Comparison of ENCODE assay signal across 8 mouse cellular contexts in the genomic region with DNA sequence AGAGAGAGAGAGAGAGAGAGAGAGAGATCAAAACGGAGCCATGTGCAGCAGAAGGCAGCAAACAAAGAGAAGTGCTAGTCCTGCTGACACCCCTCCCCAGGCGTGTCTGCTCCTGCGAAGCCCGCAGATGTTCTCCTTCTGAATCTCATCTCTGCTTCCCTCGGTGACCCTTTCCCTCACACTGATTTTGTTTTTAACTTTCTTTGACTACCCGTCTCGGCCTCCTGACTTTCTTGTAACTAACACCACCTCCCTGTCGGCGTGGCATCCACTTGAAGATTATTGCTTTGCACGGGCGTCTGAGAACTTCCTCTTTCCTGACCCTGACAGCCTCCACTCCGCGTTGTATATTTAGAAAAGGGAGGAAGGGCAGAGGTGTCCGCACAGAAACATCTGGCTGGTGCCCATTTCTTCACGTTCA.
A peak's percentile ranks its signal among the peaks of the same experiment; 100 is the strongest.
DNase-seq lines count a peak whose midpoint lies in the region; ATAC-seq lines count a peak whose summit lies in the region.

No protein-coding gene starts in this region.

- peak; percentile 7 for DNase-seq in kidney, adult 18-20 months
- no peak for DNase-seq in kidney, adult 11 months
- DNase-seq in heart, adult 8-10 months (ENCODE audit: low spot score): peak; percentile 24
- DNase-seq in kidney, postnatal 4 days: peak; percentile 29 to 37
- DNase-seq in left cerebral cortex, adult 11 months (ENCODE audit: low spot score): no peak
- DNase-seq in layer of hippocampus, adult 9-11 months: no peak

- ATAC-seq in monocyte, adult 5-6 weeks (replicated peaks; ENCODE audit: insufficient number of reproducible peaks, low FRiP score, low TSS enrichment, poor library complexity, severe bottlenecking): peak; percentile 78
- ATAC-seq in frontal cortex, adult (ENCODE audit: low TSS enrichment): no peak

Comparison
In these comparisons a context has a peak if more than half of its experiments do, and no peak if none do; other contexts are left out.
1. DNase-seq: peak in kidney, adult 18-20 months (single experiment), heart, adult 8-10 months (single experiment) and kidney, postnatal 4 days (2 of 2); none in kidney, adult 11 months (single experiment), left cerebral cortex, adult 11 months (single experiment) and layer of hippocampus, adult 9-11 months (single experiment).